Mouse (Mus musculus) midbrain, embryonic 14.5 days (tissue): ENCODE measurements around the gene Syngr2. TPM values are rescaled to one million over a fixed set of nuclear protein-coding genes. Genes with fewer than 3 reads are reported as not detected.

ENCODE experiments used
- ATAC-seq: fragments of 200-750 bp; cut with Nextera tagmentation; 2 replicates; pipeline ENCODE4 v1.8.0; 2017; ENCODE audit warnings: moderate number of reproducible peaks, moderate library complexity; ENCODE audit not compliant: low FRiP score, low TSS enrichment
- DNase-seq: peaks from one replicate; pipeline ENCODE4 v3.0.0-alpha.2; 2015
- H3K27ac ChIP-seq: fragments of 300-500 bp; sonication (generic); replicated peaks from 2 replicates; pipeline ENCODE4 v1.5.1; 2014; ENCODE audit warnings: mild to moderate bottlenecking, low read depth, low read length, moderate library complexity
- H3K27me3 ChIP-seq: fragments of 300-500 bp; sonication (generic); 2 replicates; pipeline ENCODE4 v1.6.1; 2014; ENCODE audit warnings: low read length, control low read depth, mixed read lengths; ENCODE audit not compliant: control insufficient read depth, insufficient read depth
- H3K36me3 ChIP-seq: fragments of 300-500 bp; sonication (generic); 2 replicates; pipeline ENCODE4 v1.6.1; 2014; ENCODE audit warnings: low read length, control low read depth; ENCODE audit not compliant: control insufficient read depth, insufficient read depth
- H3K4me1 ChIP-seq: fragments of 300-500 bp; sonication (generic); 2 replicates; pipeline ENCODE4 v1.6.1; 2014; ENCODE audit warnings: mild to moderate bottlenecking, antibody characterized with exemption, low read length, control low read depth; ENCODE audit not compliant: control insufficient read depth, insufficient read depth
- H3K4me2 ChIP-seq: fragments of 300-500 bp; sonication (generic); 2 replicates; pipeline ENCODE4 v1.6.1; 2014; ENCODE audit warnings: mild to moderate bottlenecking, low read length, moderate library complexity
- H3K4me3 ChIP-seq: fragments of 300-500 bp; sonication (generic); replicated peaks from 2 replicates; pipeline ENCODE4 v1.5.1; 2014; ENCODE audit warnings: low read depth, low read length
- H3K9ac ChIP-seq: fragments of 300-500 bp; sonication (generic); replicated peaks from 2 replicates; pipeline ENCODE4 v1.6.1; 2014; ENCODE audit warnings: mild to moderate bottlenecking, low read length, moderate library complexity
- H3K9me3 ChIP-seq: fragments of 300-500 bp; sonication (generic); 2 replicates; pipeline ENCODE4 v1.6.1; 2016; ENCODE audit warnings: low read length, control low read depth, mixed read lengths; ENCODE audit not compliant: control insufficient read depth
- WGBS: fragments of 180-500 bp; shearing (Covaris S2); extraction: QIAGEN DNeasy Blood & Tissue Kit; methylation state at CpG from one replicate; pipeline ENCODE4 v1.1.7; 2014; 5-methylcytosine and 5-hydroxymethylcytosine counted together
- polyA plus RNA-seq: library from polyadenylated mRNA; unstranded; fragments of >200 nt; fragmentation: Nextera tagmentation; extraction: Ambion mirVana; gene quantifications from 2 replicates; pipeline ENCODE4 v1.2.1, GENCODE M21; 2014

The Syngr2 gene
- polyA plus RNA-seq, 1 experiment from 2014 or later: 18.9 TPM

GRCm38 (mm10) chr11:117854241-117854640 lies 44.8 kb downstream of the Syngr2 start:
- Histone ChIP-seq H3K9me3 (no peaks in the 10 kb centered on the region), H3K36me3 (0 out of 2 replicates have a peak, but pooled peaks cover 3% of the 10 kb centered on the region), H3K4me1 (peaks cover 5% of the 10 kb centered on the region), H3K27ac (no peak overlapping the region), H3K4me3 (no peak overlapping the region), H3K27me3 (no peaks in the 10 kb centered on the region), H3K4me2 (no peak overlapping the region), H3K9ac (no peak overlapping the region)
- no peak for DNase-seq
- ATAC-seq: no peak
- 96% methylated on average over 9 of the region's 9 CpGs for WGBS

- Histone ChIP-seq H3K4me1 (no peaks in the 10 kb centered on the region), H3K27ac (no peak overlapping the region), H3K9ac (no peak overlapping the region), H3K4me2 (no peak overlapping the region), H3K4me3 (no peak overlapping the region), H3K36me3 (0 out of 2 replicates have a peak, but pooled peaks cover 3% of the 10 kb centered on the region), H3K9me3 (no peaks in the 10 kb centered on the region), H3K27me3 (0 out of 2 replicates have a peak, but pooled peaks cover 5% of the 10 kb centered on the region)
- DNase-seq: no peak
- ATAC-seq: no peak
- 97% methylated on average over 5 of the region's 5 CpGs for WGBS
Observed at GRCm38 (mm10) chr11:117855360-117855759, 45.9 kb downstream of the Syngr2 start.

GRCm38 (mm10) chr11:117855975-117856374 lies 46.5 kb downstream of the Syngr2 start:
- WGBS: 93% methylated on average over 1 of the region's 1 CpGs

GRCm38 (mm10) chr11:117857462-117857861 lies 48.0 kb downstream of the Syngr2 start:
- Histone ChIP-seq H3K27me3 (peaks cover 11% of the 10 kb centered on the region; the same call in 1 of the 2 replicates), H3K9me3 (no peaks in the 10 kb centered on the region), H3K4me1 (no peaks in the 10 kb centered on the region), H3K27ac (no peak overlapping the region), H3K36me3 (0 out of 2 replicates have a peak, but pooled peaks cover 3% of the 10 kb centered on the region), H3K9ac (no peak overlapping the region), H3K4me2 (no peak overlapping the region), H3K4me3 (no peak overlapping the region)
- 92% methylated on average over 10 of the region's 10 CpGs for WGBS
- DNase-seq: no peak
- ATAC-seq: no peak

More at GRCm38 (mm10) chr11:117855975-117856374, 46.5 kb downstream of the Syngr2 start:
- no peak overlapping the region for H3K4me3 ChIP-seq
- no peak for DNase-seq
- 0 out of 2 replicates have a peak, but pooled peaks cover 3% of the 10 kb centered on the region for H3K36me3 ChIP-seq
- no peak overlapping the region for H3K4me2 ChIP-seq
- no peaks in the 10 kb centered on the region for H3K4me1 ChIP-seq
- no peak for ATAC-seq
- H3K9me3 ChIP-seq: no peaks in the 10 kb centered on the region
- H3K27ac ChIP-seq: no peak overlapping the region
- peaks cover 7% of the 10 kb centered on the region; the same call in 1 of the 2 replicates for H3K27me3 ChIP-seq
- H3K9ac ChIP-seq: no peak overlapping the region

GRCm38 (mm10) chr11:117858392-117858791 lies 48.9 kb downstream of the Syngr2 start:
- Histone ChIP-seq H3K27me3 (peaks cover 11% of the 10 kb centered on the region; the same call in 1 of the 2 replicates), H3K4me1 (0 out of 2 replicates have a peak, but pooled peaks cover 2% of the 10 kb centered on the region), H3K36me3 (0 out of 2 replicates have a peak, but pooled peaks cover 3% of the 10 kb centered on the region), H3K27ac (no peak overlapping the region), H3K4me3 (no peak overlapping the region), H3K9ac (no peak overlapping the region), H3K4me2 (no peak overlapping the region), H3K9me3 (no peaks in the 10 kb centered on the region)
- ATAC-seq (no peak), DNase-seq (no peak)
- 63% methylated on average over 3 of the region's 3 CpGs for WGBS

GRCm38 (mm10) chr11:117860601-117861000 lies 51.1 kb downstream of the Syngr2 start, which contains the start of gene Tmem235:
Tmem235 (plus strand) TSS chr11:117860752.
- DNase-seq (no peak), ATAC-seq (no peak)
- peaks cover 4% of the 10 kb centered on the region; the same call in 1 of the 2 replicates for H3K4me1 ChIP-seq
- no peak within 1 kb of the TSS for H3K4me3 ChIP-seq
- no peak within 1 kb of the TSS for H3K27ac ChIP-seq
- H3K27me3 ChIP-seq: peaks cover 11% of the 10 kb centered on the region; the same call in 1 of the 2 replicates
- WGBS: 4% methylated on average over 23 of the region's 23 CpGs
- H3K9me3 ChIP-seq: no peaks in the 10 kb centered on the region
- 0 out of 2 replicates have a peak, but pooled peaks cover 3% of the 10 kb centered on the region for H3K36me3 ChIP-seq
- H3K4me2 ChIP-seq: peak within 1 kb of the TSS; percentile 15; the same call in 1 of the 2 replicates
- no peak within 1 kb of the TSS for H3K9ac ChIP-seq

GRCm38 (mm10) chr11:117863174-117863856 lies 53.8 kb downstream of the Syngr2 start:
- Histone ChIP-seq H3K27me3 (peaks cover 11% of the 10 kb centered on the region; the same call in 1 of the 2 replicates), H3K4me1 (peaks cover 14% of the 10 kb centered on the region), H3K27ac (no peak overlapping the region), H3K4me3 (no peak overlapping the region), H3K36me3 (no peaks in the 10 kb centered on the region), H3K9me3 (no peaks in the 10 kb centered on the region), H3K9ac (no peak overlapping the region), H3K4me2 (no peak overlapping the region)
- 22% methylated on average over 11 of the region's 11 CpGs for WGBS
- ATAC-seq (no peak), DNase-seq (no peak)
